Mouse (Mus musculus) thymus, postnatal 0 days (tissue): ENCODE measurements around the gene Dgka. TPM values are rescaled to one million over a fixed set of nuclear protein-coding genes. Genes with fewer than 3 reads are reported as not detected.

Experiments used
- DNase-seq: peaks from one replicate; pipeline ENCODE4 v3.0.0-alpha.2; 2015; ENCODE audit warnings: low spot score
- polyA plus RNA-seq: library from polyadenylated mRNA; unstranded; fragments of >200 nt; fragmentation: Nextera tagmentation; extraction: Ambion mirVana; gene quantifications from 2 replicates; pipeline ENCODE4 v1.2.1, GENCODE M21; 2015

The Dgka gene
- polyA plus RNA-seq, 1 experiment from 2014 or later: 135 TPM

- no peak for DNase-seq
These were observed 73.5 kb downstream of the Dgka start for GRCm38 (mm10) chr10:128671148-128671547.

Other genes with a start within 250 kb of the Dgka start
- gene Myl6b, start 246.2 kb downstream of the Dgka start, polyA plus RNA-seq: 3.8 and 5.2 TPM in 2 replicates
- gene Esyt1, start 219.0 kb downstream of the Dgka start, polyA plus RNA-seq: 43.2 and 44.6 TPM in 2 replicates
- 17.8 and 18.8 TPM in 2 replicates for gene Zc3h10, start 197.1 kb downstream of the Dgka start, polyA plus RNA-seq
- gene Rpl41, start 195.6 kb downstream of the Dgka start, polyA plus RNA-seq: 4,302 and 4,551 TPM in 2 replicates
- 238 and 264 TPM in 2 replicates for gene Pa2g4, start 178.9 kb downstream of the Dgka start, polyA plus RNA-seq
- gene Erbb3, start 155.2 kb downstream of the Dgka start, polyA plus RNA-seq: 0.85 and 0.87 TPM in 2 replicates
- 1,143 and 1,215 TPM in 2 replicates for gene Rps26, start 118.1 kb downstream of the Dgka start, polyA plus RNA-seq
- 0.98 and 1.1 TPM in 2 replicates for gene Ikzf4, start 98.9 kb downstream of the Dgka start, polyA plus RNA-seq
- 13.4 and 16.9 TPM in 2 replicates for gene Suox, start 70.8 kb downstream of the Dgka start, polyA plus RNA-seq
- 45.3 and 46.5 TPM in 2 replicates for gene Rab5b, start 48.6 kb downstream of the Dgka start, polyA plus RNA-seq
- gene Pmel, start 40.7 kb downstream of the Dgka start, polyA plus RNA-seq: 1.1 and 1.3 TPM in 2 replicates
- gene Cdk2, start 39.8 kb downstream of the Dgka start, polyA plus RNA-seq: 115 and 117 TPM in 2 replicates
- 74.7 and 79.2 TPM in 2 replicates for gene Pym1, start 3.0 kb upstream of the Dgka start, polyA plus RNA-seq
- 0.48 and 0.67 TPM in 2 replicates for gene Mmp19, start 46.1 kb upstream of the Dgka start, polyA plus RNA-seq
- gene Dnajc14, start 59.2 kb upstream of the Dgka start, polyA plus RNA-seq: 32.5 and 32.8 TPM in 2 replicates
- 6.0 and 6.6 TPM in 2 replicates for gene Tmem198b, start 59.5 kb upstream of the Dgka start, polyA plus RNA-seq
- gene Sarnp, start 72.5 kb upstream of the Dgka start, polyA plus RNA-seq: 186 and 199 TPM in 2 replicates
- 102 and 113 TPM in 2 replicates for gene Ormdl2, start 76.8 kb upstream of the Dgka start, polyA plus RNA-seq
- 2.3 and 3.0 TPM in 2 replicates for gene Gdf11, start 146.9 kb upstream of the Dgka start, polyA plus RNA-seq
- gene Cd63, start 156.1 kb upstream of the Dgka start, polyA plus RNA-seq: 172 and 183 TPM in 2 replicates
- gene Rdh5, start 178.0 kb upstream of the Dgka start, polyA plus RNA-seq: 6.3 and 7.1 TPM in 2 replicates
- gene Bloc1s1, start 179.2 kb upstream of the Dgka start, polyA plus RNA-seq: 251 and 253 TPM in 2 replicates
- 2.4 and 2.5 TPM in 2 replicates for gene Itga7, start 189.0 kb upstream of the Dgka start, polyA plus RNA-seq
- 3.4 and 5.5 TPM in 2 replicates for gene Mettl7b, start 216.1 kb upstream of the Dgka start, polyA plus RNA-seq
- gene Olfr9, start 244.6 kb upstream of the Dgka start, polyA plus RNA-seq: not detected in 2 replicates